In the genomic region with DNA sequence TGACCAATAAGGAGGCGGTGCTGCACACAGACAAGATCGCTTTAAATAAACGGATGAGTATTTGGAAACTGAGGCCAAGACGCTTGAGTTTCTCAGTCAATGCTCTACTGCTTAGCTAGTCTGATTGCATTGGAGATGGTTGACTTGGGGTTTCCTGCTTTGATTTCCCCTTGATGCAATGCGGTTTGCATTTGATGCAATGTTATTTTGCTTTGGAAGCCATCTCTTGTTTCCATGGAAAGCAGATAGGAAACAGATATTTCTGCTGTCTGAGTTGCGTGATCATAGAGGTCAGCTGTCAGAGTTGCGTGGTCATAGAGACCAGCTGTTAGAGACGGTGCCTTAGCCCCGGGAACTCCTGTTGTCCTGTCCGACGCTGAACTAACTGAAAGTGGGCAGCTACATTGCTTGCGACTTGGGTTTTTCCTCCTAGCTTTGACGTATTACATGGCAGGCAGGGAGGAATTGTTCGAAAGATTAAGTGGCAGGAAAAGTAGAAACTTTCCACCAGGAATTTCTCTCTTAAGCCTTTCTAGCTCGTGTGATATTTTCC, we compare ENCODE assay signal across 13 mouse cellular contexts.
DNase-seq lines count a peak whose midpoint lies in the region; ATAC-seq and TF ChIP-seq lines count a peak whose summit lies in the region.
"Had no signal": no experiment of that assay in that cellular context is flagged by ENCODE, and none has a peak within 500 bp of the region (broad histone marks: within the 10 kb centered on the region; RNA-seq: fewer than 3 reads in every experiment).

No protein-coding gene starts in this region.

- H3K9ac ChIP-seq in midbrain, postnatal 0 days (replicated peaks; ENCODE audit: low read length, poor library complexity, severe bottlenecking) = no peak overlapping the region
- H3K9ac ChIP-seq in midbrain, embryonic 15.5 days = no peak overlapping the region
- H3K9ac ChIP-seq in lung, embryonic 15.5 days = no peak overlapping the region
- H3K9ac ChIP-seq: liver, embryonic 13.5 days had no signal

- no peaks in the 10 kb centered on the region for H3K36me3 ChIP-seq in midbrain, postnatal 0 days (ENCODE audit: insufficient read depth, low read length)
- H3K36me3 ChIP-seq in midbrain, embryonic 15.5 days (replicated peaks) = no peaks in the 10 kb centered on the region
- no peaks in the 10 kb centered on the region for H3K36me3 ChIP-seq in lung, embryonic 15.5 days
- H3K36me3 ChIP-seq: liver, embryonic 13.5 days had no signal

- 88% methylated on average over 15 of the region's 15 CpGs for WGBS in midbrain, postnatal 0 days
- WGBS in midbrain, embryonic 15.5 days = 93% methylated on average over 15 of the region's 15 CpGs
- WGBS in lung, embryonic 15.5 days = 46% methylated on average over 15 of the region's 15 CpGs

- no peak overlapping the region for H3K4me3 ChIP-seq in midbrain, postnatal 0 days (ENCODE audit: low read depth, low read length)
- H3K4me3 ChIP-seq in midbrain, embryonic 15.5 days = no peak overlapping the region
- H3K4me3 ChIP-seq in lung, embryonic 15.5 days = no peak overlapping the region
- H3K4me3 ChIP-seq: liver, embryonic 13.5 days had no signal

- H3K9me3 ChIP-seq in midbrain, postnatal 0 days (ENCODE audit: low read length) = no peaks in the 10 kb centered on the region
- H3K9me3 ChIP-seq in midbrain, embryonic 15.5 days = no peaks in the 10 kb centered on the region
- H3K9me3 ChIP-seq in lung, embryonic 15.5 days = no peaks in the 10 kb centered on the region
- H3K9me3 ChIP-seq: liver, embryonic 13.5 days had no signal

- DNase-seq in heart, adult 11 months = peak; percentile 92
- DNase-seq in heart, adult 8-10 months (ENCODE audit: low spot score) = no peak
- no peak for DNase-seq in midbrain, postnatal 0 days (ENCODE audit: low spot score)
- DNase-seq in cerebellum, adult 18-20 months = no peak
- DNase-seq in layer of hippocampus, adult 18-20 months (ENCODE audit: low spot score in 2 of 2) = no peak
- DNase-seq in thymus, postnatal 14 days = no peak
- DNase-seq: adrenal gland, postnatal 10 days; gastrocnemius, postnatal 25 days; liver, embryonic 13.5 days; right cerebral cortex, postnatal 4 days had no signal

- 0 out of 2 replicates have a peak, but pooled peaks cover 8% of the 10 kb centered on the region for H3K4me1 ChIP-seq in midbrain, postnatal 0 days (ENCODE audit: insufficient read depth, low read length)
- H3K4me1 ChIP-seq in midbrain, embryonic 15.5 days = peaks cover 40% of the 10 kb centered on the region
- peaks cover 40% of the 10 kb centered on the region for H3K4me1 ChIP-seq in lung, embryonic 15.5 days

- 0 out of 2 replicates have a peak overlapping the region, but pooled peaks have one; percentile 6 for H3K4me2 ChIP-seq in midbrain, postnatal 0 days (ENCODE audit: low read depth, low read length, poor library complexity, severe bottlenecking)
- H3K4me2 ChIP-seq in midbrain, embryonic 15.5 days = no peak overlapping the region
- H3K4me2 ChIP-seq in lung, embryonic 15.5 days = peak overlapping the region; percentile 19; the same call in 1 of the 2 replicates
- H3K4me2 ChIP-seq: liver, embryonic 13.5 days had no signal

- H3K27ac ChIP-seq in midbrain, postnatal 0 days (ENCODE audit: low read depth, low read length) = no peak overlapping the region
- H3K27ac ChIP-seq in midbrain, embryonic 15.5 days = no peak overlapping the region
- peak overlapping the region; percentile 84 for H3K27ac ChIP-seq in lung, embryonic 15.5 days
- H3K27ac ChIP-seq: liver, embryonic 13.5 days had no signal

- TF ChIP-seq CTCF in midbrain, postnatal 0 days (IDR thresholded peaks at IDR 0.05) = no peak

- ATAC-seq in midbrain, postnatal 0 days (ENCODE audit: low FRiP score) = no peak
- no peak for ATAC-seq in midbrain, embryonic 15.5 days (replicated peaks)
- ATAC-seq in lung, embryonic 15.5 days (ENCODE audit: borderline replicate concordance, extremely low read depth, low FRiP score, low TSS enrichment) = peak; percentile 36; the same call in 1 of the 2 replicates
- ATAC-seq: midbrain, embryonic 16.5 days had no signal

- H3K27me3 ChIP-seq in midbrain, postnatal 0 days (ENCODE audit: insufficient read depth, low read length) = no peaks in the 10 kb centered on the region
- H3K27me3 ChIP-seq in midbrain, embryonic 15.5 days (replicated peaks) = no peaks in the 10 kb centered on the region
- H3K27me3 ChIP-seq in lung, embryonic 15.5 days = no peaks in the 10 kb centered on the region
- H3K27me3 ChIP-seq: liver, embryonic 13.5 days had no signal
